Mouse (Mus musculus) adrenal gland, postnatal 14 days (tissue): ENCODE results near the gene Rnase9. TPM values are rescaled to one million over a fixed set of nuclear protein-coding genes. Genes with fewer than 3 reads are reported as not detected.
A peak's percentile ranks its signal among the peaks of the same experiment; 100 is the strongest.
"Not testable (repeated sequence)": the region's sequence is repeated elsewhere in the genome, so short reads cannot be mapped to it uniquely, and the experiment has no call there.

Source experiments
- DNase-seq: peaks from one replicate; pipeline ENCODE4 v3.0.0; 2021; ENCODE audit warnings: mixed read lengths
- total RNA-seq: library from RNA; stranded (reverse); gene quantifications from 2 replicates; pipeline ENCODE4 v1.2.3, GENCODE M21; 2021

Gene Rnase9
- total RNA-seq, 1 experiment from 2014 or later = not detected

DNA sequence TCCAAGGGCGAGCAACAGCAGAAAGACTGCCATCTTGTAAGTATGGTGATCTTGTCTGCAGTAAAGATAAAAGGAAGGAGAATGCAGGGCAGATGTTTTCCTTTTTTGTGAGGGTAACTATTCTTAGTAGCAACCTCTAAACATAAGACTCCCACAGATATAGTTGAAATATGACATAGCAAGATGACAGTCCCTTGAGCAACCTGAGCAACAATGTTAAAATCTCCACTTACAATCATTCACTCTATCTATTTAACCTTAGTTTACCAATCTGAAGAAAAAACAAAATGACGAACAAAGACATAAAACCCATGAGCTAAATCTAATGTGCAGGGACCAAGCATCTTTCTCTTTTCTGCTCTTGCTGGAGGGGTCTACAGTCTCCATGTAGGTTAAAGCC is 8.4 kb upstream of the Rnase9 start, which contains the start of gene Rnase11:
Rnase11 (minus strand) TSS at position 101 of the 400 bp plus-strand sequence.
- DNase-seq = no peak

DNA sequence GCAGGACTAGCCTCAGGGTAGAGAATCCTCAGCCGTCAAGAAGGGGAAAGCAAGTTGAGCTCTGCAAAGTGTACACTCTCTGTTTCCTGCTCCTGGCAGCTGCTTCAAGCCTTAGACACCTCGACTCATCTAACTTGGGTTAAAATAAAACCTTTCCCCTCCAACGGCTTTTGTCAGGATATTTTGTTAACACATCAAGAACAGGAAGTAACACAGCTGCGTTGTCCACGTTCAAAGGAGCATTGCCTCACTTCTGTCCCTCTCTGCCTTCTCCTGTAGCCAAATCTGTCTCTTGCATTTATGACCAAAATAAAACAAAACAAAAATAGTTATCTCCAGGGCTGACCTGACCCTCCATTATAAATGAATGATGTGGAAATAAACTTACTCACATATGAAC is 6.2 kb upstream of the Rnase9 start:
- no peak for DNase-seq

DNA sequence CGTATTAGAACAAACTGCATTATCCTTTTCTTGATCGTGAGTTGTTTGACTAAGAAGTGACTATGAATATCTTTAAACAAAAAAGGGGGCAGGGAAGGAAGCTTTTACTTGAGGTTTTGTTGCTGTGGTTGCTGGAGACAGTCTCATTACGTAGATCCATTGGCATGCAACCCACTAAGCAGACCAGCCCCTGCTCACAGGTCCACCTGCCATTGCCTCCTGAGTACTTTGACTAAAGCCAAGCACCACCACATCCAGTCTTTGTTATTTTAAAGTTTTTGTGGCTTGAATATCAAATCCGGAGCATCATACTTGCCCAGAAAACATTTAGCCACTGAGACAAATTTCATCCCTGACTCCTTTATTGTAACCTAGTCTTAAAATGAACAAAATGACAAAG is 5.5 kb downstream of the Rnase9 start:
- DNase-seq = no peak

DNA sequence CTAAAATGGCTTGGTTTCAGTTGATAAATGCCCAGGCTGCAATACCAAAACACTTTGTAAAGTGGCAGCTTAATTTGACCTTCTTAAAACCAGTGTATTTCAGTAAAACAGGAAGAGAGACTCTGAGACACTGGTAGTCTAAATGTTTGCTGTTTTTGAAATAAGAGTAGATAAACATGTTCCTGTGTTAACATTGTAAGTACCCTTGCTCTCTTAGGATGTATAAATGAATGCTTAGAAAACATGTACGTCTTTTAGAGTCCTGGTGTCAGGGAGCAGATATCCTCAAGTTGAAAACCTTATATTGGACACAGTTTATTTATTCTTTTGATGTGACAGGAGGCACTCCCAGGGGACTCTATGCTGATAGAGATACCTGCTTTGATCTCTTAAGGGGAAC is 6.5 kb downstream of the Rnase9 start:
- no peak for DNase-seq

DNA sequence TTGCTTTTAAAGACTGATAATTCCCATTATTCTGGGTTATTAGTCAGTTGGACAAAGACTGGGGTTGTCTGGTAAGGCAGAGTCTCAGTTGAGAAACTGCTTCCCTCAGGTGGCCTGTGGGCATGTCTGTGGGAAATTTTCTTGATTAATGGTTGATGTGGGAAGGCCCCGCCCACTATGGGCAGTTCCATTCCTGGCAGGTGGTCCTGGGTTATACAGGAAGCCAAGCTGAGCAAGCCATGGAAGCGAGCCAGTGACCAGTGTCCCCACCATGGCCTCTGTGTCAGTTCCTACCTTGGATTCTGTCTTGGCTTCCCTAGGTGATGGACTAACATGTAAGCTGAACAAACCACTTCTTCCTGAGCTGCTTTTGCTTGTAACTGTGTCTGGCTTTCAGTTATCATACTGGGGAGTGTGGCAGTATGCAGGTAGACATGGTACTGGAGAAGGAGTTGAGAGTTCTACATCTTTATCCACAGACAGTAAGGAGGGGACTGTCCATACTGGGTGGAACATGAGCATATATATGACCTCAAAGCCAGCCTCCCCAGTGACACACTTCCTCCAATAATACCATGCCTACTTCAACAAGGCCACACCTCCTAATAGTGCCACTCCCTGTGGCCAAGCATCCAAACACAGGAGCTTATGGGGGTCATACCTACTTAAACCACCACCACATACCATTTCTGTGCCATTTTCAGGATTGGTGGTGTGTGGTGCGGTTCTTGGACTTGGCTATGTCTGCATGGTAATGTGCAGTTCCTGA is 14.1 kb downstream of the Rnase9 start:
- DNase-seq = no peak

DNA sequence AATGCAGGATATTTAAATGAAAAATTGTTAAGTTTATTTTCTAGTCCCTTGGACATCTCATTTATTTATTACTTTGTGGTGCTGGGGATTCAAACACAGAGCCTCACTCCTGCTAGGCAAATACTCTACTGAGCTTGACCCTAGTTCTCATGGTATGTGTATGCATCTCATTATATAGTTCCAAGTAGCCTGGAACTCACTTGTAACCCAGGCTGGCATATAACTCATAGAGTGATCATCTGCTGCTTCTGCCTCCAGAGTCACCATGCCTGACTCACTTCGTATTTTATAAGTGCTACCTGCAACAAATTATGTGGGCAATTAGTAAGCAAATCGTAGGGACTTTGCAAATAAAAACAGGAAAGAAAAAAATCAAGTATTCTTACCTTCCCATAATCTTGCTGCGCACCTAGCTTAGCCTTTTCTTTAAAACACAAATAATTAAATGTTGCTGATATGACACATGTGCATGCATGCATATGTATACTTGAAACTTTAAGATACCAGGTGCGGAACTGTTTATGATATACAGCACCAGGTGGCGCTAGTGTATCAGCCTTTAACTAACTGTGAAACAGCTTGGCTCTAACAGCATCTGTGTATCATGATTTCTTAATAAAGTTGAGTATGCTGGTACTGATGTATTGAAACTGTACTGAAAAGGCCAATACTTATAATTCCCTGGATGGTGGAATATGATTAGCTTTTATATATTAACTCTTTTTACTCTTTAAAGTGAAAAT is 15.1 kb downstream of the Rnase9 start:
- peak; percentile 68 for DNase-seq

DNA sequence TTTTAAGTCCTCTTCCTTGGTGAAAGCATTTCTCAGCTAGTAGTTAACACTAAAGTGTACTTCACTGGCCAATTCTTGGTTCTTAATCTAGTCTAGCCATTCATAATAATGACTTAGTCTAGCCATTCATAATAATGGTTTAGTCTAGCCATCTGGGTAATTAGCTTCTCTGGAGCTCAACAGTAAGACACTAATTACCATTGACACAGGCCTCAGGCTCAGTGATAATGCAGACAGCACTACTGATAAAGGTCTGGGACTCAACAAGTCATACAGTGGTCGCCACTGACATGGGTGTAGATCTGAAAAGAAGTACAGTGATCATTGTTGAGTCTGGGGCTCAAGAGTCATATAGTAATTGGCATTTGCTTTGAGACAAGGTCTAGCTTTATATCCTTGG is 16.8 kb downstream of the Rnase9 start:
- no peak for DNase-seq

DNA sequence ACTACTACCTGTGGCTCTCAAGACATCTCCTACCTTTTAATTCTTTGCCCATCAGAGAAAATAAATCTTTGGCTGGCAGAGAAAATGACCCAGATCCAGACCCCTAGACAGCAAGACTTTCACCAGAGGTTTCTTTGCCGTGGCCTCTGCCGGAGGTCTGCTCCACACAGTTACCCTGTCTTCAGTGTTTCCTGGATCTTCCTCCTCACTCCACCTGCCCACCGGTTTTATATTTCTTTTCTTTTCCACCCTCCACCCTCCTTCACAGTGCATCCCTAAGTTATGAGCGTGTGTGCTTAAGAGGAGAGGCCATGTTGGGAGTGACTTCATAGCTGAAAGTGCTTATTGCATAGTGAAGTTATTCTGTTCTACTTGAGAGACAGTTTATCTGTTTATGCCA is 18.2 kb downstream of the Rnase9 start:
- no peak for DNase-seq

DNA sequence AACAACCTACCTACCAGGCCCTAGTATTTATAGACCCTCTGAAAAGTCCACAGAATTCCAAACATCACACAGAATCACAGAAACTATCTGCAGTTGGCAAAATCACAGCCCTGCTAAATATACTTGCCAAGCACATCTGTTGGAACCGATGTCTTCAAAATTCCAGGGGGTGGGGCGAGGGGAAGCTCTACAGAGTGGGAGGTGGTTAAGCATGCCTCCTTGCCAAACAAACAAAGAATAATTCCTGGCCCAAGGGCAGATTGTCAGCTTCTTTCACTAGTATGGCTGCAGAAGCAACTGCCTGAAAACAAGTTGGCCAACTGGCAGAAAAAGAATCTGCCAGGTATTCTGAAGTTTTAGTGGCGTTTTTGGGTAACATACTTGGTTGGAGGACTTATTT is 24.4 kb downstream of the Rnase9 start:
- DNase-seq = peak; percentile 61

DNA sequence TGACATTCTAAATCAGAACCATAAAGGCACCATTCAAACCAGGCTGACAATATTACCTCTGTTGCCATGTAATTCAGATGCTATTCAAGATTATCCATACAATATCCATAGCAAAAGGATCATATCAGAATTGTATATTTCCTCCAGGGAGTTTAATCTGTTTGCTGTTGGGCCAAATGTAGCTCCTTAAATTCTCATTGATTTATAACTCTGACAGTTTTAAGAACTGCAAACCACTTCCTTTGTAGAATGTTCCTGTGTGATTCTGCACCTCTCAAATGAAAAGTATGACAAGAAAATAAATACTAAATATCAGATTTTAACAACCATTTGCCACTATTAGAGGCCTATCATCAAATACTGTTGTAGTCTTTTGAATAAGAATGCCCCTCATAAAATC is 25.9 kb downstream of the Rnase9 start:
- no peak for DNase-seq

DNA sequence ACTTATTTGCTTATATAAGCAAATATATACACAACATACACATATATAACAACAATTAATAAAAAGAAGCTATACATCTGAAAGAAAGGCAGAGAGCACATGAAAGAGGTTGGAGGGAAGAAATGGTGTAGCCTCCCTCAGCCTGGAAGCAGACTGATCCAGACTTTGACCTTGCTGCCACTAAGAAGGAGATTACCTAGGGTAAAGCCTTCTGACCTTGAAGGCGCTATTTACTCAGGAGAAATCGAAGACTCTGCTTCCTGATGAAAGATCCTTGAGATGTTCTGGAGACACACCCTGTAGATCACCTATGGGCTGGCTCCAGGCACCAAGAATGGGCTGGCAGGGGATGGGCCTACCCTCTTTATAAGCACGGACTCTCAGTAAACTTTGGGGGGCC is 26.9 kb downstream of the Rnase9 start:
- not testable (repeated sequence) for DNase-seq

DNA sequence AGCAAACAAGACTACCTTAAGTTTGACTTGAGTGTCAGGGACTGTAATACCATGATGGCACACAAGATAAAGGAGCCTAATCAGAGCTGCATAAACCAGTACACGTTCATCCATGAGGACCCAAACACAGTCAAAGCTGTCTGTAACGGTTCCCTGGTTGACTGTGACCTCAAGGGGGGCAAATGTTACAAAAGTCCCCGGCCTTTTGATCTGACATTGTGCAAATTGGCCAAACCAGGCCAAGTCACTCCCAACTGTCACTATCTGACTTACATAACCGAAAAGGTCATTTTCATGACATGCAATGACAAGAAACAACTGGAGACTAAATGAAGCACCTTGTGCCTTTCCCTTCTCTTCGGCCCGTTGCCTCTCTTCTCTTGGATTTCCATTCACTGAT is 32.1 kb downstream of the Rnase9 start:
- DNase-seq = peak; percentile 51

DNA sequence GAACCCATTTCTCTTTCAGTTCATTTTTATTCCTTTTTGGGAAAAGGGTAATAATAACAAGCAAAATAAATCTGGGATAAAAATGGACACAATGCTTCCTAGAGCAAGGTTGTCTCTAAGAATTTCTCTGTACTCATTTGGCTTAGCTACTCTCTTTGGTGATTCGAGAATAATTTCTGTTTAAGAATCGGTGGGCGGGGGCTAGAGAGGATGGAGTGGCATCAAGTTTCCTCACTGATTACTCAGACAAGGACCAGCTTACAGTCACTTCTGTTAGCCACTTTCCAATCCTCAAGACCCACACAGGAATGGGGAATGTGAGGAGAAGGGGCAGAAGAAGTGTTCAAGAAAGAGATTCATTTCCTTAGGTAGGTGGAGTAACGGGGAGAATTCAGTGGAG is 32.9 kb downstream of the Rnase9 start:
- DNase-seq = no peak

DNA sequence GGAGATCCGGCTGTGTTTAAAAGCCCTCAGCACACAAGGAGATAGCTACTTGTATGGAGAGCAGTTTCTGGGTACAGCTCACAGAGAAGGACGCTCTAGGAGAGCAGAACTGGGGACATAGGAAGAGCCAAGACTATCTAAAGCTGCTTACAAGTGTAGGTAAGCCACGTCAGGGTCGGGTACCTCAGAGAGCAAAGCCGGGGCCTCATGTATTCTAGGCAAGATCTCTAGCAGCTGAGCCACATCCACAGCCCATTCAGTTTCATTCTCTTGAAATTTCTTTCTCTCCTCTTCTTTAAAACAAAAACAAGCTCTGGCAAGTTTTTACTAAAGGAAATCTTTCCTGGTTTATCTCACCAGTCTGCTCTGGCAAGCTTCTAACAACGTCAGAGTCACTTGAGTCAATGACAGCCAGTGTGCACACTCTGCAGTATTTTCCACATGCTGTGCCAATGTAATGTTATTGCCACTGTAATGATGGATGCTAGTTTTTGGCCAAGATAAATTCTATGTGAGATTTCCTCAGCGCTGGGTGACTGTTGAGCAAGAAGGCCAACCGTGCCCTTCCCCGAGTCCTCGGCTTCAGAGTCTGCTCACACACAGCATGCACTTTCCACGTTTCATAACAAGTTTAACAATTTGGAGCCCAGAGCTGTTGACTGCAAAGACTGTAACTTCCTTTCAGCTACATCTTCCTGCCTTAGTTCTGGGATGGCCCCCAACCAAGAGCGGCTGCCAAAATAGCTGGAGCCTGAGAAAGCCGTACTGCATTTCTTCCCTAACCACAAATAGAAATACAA is 33.6 kb downstream of the Rnase9 start:
- DNase-seq = peak; percentile 80

DNA sequence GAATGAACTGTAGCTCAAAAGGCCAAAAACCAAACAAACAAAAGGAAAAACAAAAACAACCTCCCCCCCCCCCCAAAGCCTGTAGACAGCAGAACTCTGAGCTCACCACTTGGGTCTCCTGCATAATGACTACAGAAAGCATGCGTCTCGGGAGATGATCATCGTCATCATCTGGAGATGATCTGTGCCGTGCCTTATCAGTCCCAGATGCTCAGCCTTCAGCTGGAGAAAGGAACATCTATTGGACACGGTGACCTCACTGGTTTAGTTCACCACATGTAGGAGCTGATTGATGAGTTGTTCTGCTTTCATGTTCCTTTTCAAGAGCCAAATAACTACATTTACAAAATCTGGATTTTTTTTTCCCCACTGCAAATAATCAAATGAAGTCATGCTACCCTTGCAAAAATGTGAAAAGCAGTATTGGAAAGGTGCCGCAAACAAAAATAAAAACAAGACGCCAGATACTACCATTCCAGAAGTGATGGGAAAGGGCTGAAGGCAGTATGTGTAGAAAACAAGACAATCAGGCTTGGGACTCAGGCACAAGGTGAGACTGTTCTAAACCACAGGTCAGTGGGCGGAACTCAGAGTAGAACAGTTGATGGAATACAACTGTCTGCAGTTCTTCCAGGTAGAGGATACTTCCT is 34.4 kb downstream of the Rnase9 start, which contains the start of gene Rnase10:
Rnase10 (plus strand) TSS at position 600 of the 650 bp plus-strand sequence.
- no peak for DNase-seq

DNA sequence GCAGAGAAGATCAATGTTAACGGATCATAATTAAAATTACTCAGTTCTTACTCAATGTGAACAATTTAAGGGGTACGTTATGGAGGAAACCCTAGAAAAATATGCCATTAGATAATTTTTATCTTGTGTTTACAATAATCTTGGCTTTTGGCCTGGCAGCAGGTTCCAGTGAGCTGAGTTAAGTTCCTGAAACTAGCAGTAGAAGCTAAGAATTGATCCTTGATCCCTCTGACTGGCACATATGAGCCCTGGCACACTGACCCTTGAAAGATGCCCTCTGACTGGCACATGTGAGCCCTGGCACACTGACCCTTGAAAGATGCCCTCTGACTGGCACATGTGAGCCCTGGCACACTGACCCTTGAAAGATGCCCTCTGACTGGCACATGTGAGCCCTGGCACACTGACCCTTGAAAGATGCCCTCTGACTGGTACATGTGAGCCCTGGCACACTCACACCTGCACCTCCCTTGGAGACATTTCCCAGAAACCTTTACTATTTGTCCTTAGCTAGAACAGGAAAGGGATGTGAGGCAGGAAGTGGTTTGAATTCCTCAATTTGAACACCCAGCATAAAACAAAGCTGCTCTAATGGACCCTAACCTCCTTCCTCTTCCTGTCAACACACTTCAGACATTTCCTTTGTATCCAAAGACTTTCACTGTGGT is 43.5 kb downstream of the Rnase9 start:
- DNase-seq = no peak

DNA sequence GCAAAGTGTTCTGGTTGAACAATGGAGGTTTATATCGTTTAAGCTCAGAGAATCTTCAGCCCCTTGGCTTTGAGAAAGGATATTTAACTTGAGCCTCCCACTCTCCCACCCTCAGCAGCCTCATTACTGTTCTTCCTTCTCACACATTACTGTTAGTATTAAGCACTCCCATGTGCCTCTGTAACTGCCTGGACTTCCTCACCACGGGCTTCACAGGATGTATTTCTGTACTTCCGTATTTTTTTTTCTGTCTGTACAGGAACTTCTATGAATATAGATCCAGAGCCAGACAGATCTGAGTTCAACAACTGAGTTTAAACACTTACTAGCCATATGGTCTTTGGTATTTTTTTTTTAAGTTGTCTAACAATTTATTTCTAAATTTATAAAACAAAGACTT is 44.6 kb downstream of the Rnase9 start:
- DNase-seq = no peak

DNA sequence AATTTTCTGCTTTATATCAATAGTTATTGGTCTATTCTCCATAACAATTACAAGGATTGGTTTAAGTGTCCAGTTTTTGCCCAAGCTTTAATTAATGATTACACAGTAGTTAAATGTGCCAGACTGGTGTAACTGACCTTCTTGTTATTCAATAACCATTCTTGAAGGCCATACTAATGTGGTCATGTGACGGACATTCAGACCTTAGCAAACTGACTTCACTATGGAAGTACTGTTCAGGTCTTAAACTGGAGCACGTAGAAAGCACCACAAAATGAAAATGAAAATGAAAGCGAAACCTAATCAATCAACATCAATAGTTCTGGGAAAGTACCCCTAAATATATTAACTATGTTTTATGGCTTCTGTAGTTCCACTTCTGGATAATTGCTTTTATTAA is 50.6 kb downstream of the Rnase9 start:
- no peak for DNase-seq
